Mouse (Mus musculus): ENCODE data around the gene Meox1.
A peak's percentile ranks its signal among the peaks of the same experiment; 100 is the strongest.

Meox1 gene

DNA sequence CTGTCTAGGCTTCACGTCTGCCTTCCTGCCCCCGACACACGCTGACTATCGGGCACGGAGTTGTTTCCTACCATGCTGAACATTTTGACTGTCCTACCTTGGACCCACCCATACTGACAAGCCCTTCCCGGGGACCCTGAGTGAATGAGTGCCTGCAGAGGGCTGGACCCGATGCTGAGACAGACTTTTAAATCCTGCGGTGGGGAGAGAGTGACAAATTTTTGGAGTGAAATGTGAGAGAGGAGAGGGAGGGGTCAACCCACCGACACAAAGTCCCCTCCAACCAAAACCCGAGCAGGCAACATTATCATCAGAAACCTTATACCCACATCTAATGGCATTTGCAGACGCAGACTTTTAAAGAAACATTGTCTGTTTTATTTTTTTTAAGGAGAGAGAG, at the start of gene Meox1:
Gene Meox1 (minus strand): TSS at position 171 of the 400 bp plus-strand sequence.
- no peak for DNase-seq (ENCODE audit: low spot score in 2 of 2)

- DNase-seq (ENCODE audit: low spot score in 2 of 2), result no peak
These were observed 48.9 kb upstream of the Meox1 start for GRCm38 (mm10) chr11:101943055-101943454.

DNA sequence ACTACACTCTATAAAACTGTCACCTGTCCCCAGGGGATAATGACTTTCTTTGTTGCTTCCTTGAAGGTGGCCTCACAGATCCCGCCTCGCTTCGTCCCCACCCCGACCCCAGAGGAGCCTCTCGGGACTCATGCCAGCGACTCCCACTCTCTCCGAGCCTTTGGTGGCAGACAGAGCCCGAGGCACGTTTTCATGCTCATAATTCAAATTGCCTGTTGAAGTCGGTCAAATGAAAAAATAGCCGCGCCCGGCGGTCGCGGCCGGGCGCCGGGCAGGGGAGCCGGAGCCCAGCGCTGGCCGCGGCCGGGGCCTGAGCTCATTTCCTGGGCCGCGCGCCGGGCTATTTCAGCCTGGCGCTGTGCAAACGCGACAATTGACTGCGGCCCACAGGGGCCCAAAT, 42.9 kb upstream of the Meox1 start:
- no peak for DNase-seq (ENCODE audit: low spot score in 2 of 2)

- DNase-seq (ENCODE audit: low spot score in 2 of 2), result no peak
These were observed 42.2 kb upstream of the Meox1 start for GRCm38 (mm10) chr11:101936421-101936820.

GRCm38 (mm10) chr11:101935743-101936142, 41.6 kb upstream of the Meox1 start:
- DNase-seq (ENCODE audit: low spot score in 2 of 2), result no peak

GRCm38 (mm10) chr11:101931978-101932377, 37.8 kb upstream of the Meox1 start:
- no peak for DNase-seq (ENCODE audit: low spot score in 2 of 2)

- DNase-seq (ENCODE audit: low spot score in 2 of 2), result peak; percentile 32 to 79
These were observed 34.0 kb upstream of the Meox1 start for GRCm38 (mm10) chr11:101928030-101928762.

- peak in 1 of 2 experiments; percentile 58 for DNase-seq (ENCODE audit: low spot score in 2 of 2)
These were observed 32.9 kb upstream of the Meox1 start for GRCm38 (mm10) chr11:101926951-101927589.

DNA sequence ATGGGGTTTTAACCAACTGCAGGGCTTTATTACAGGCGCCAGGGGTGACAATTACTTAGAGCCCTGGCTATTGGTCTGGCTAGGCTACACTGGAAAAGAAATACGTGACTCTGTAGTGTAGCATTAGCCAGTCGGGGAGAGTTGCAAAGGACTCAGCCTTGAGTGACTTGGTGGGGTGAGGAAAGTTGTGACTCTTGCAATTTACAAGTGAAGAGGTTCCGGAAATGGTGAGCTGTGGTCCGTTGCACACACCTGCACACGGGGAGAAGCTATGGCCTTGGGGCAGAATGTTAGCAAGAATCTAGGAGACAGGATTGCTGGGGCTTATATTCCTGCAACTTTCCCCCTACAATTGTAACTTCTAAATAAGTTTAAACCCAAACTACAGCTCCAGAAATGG, 31.5 kb upstream of the Meox1 start:
- DNase-seq (ENCODE audit: low spot score in 2 of 2), result peak in 1 of 2 experiments; percentile 58

- DNase-seq (ENCODE audit: low spot score in 2 of 2), result no peak
These were observed 30.3 kb upstream of the Meox1 start for GRCm38 (mm10) chr11:101924441-101924976.

GRCm38 (mm10) chr11:101923988-101924387, 29.8 kb upstream of the Meox1 start:
- peak in 1 of 2 experiments; percentile 57 for DNase-seq (ENCODE audit: low spot score in 2 of 2)

- DNase-seq (ENCODE audit: low spot score in 2 of 2), result no peak
These were observed 27.3 kb upstream of the Meox1 start for GRCm38 (mm10) chr11:101921361-101921952.

GRCm38 (mm10) chr11:101919660-101920059, 25.5 kb upstream of the Meox1 start:
- DNase-seq (ENCODE audit: low spot score in 2 of 2), result peak; percentile 64 to 88

GRCm38 (mm10) chr11:101918609-101919008, 24.4 kb upstream of the Meox1 start:
- no peak for DNase-seq (ENCODE audit: low spot score in 2 of 2)

GRCm38 (mm10) chr11:101916772-101917171, 22.6 kb upstream of the Meox1 start:
- no peak for DNase-seq (ENCODE audit: low spot score in 2 of 2)

DNA sequence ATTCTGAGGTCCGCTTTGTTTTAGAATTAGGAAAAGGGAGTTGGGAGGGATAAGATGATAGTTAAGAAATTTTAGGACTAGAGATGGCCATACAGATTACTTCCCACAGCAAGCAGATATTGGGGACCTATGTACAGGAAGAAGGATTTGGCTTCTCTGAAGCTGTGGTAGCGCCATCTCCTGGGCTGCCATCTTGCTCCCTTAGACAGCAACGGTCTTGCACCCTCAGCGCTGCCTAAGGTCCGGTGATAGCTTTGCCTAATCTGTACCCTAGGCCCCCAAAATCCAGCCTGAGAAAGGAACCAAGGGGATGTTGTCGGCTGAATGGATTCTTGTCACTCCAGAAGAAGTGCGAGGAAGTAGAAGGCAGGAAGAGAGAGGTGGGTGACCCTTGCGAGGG, 19.4 kb upstream of the Meox1 start:
- DNase-seq (ENCODE audit: low spot score in 2 of 2), result no peak

DNA sequence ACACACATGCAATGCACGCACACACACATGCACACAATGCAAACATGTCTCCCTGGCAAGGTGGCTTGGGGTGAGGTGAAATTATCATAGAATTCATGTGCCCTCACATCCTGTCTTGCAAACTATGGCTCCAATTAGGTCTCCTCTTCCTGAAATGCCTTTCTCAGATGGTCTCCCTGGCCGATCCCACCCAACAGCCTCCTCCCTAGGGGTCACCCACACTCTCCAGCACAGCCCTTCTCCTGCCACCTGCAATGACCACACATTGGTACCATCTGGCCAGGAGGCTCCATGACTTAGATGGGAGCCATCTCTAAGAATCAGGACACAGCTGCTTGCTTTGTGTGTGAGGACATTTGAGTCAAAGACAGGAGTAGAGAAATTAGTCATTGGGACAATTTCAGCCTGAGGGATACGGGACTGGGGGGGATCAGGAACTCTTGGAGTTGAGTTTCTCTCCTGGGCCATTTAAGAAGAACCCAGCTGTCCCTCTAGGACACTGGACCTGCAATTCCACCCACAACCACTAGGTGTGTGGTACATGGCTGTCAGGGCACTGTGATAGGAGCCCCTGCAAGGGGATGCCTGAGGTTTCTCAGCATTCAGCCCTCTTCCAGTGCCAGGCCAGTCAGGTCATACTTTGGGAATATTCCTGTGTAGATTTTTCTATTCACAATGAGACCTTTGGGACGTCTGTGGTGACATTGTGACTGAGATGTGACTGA, 17.8 kb upstream of the Meox1 start:
- peak; percentile 46 to 80 for DNase-seq (ENCODE audit: low spot score in 2 of 2)

DNA sequence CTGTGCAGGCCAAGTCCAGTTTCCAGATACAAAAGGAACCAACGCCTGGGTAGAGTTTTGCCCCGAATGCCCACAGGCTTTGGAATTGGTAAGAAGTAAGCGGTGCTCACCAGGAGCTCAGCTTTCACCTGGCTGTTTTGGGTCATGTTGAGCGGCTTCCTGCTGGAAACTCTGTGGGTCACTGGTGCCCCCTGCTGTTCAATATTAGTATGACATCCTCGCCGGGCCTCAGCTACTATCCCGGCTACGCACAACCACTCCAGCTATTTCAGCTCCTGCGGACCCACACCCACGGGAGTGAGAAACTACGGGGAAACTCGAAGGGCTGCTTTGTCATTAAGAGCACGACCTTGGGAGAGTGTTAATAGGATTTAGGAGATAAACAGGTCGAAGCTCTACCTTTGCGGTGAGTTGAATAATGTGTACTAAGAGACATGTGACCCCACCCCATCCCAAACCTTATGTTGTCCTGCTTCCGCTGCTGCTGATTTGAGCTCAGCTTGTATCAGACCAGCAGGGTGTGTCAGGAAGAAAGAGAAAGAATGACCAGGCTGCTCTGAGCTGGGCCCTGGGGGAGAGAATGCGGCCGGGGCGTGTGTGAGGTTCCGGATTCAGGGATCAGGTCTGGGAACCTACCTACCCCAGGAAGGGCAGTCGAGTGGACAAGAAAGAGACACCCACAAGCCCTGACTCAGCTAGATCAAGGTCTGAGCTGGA, 16.2 kb upstream of the Meox1 start:
- DNase-seq (ENCODE audit: low spot score in 2 of 2), result peak; percentile 66 to 90

DNA sequence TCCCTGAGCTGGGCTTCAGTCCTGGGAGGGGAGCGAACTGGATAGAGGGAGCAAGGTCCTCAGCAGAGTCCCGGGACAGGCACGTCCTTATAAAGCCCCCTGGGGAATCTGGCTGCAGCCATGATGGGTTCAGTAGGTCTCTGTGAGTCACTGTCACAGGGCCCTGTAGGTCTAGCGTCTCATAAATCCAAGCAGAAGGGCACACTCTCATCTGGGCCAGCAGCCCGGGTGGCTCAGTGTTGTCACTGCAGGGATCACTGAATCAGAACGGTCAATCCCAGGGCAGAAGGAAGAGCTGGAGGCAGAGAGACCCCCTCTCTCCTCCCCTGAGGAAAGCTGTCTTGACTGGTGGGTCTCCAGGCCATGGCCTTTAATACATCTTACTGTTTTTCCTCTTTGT, 14.6 kb upstream of the Meox1 start:
- DNase-seq (ENCODE audit: low spot score in 2 of 2), result no peak

GRCm38 (mm10) chr11:101905115-101905514, 10.9 kb upstream of the Meox1 start:
- DNase-seq (ENCODE audit: low spot score in 2 of 2), result peak; percentile 54 to 84

GRCm38 (mm10) chr11:101901309-101901708, 7.1 kb upstream of the Meox1 start:
- no peak for DNase-seq (ENCODE audit: low spot score in 2 of 2)

All from spleen, postnatal 4 days (tissue).